Mouse (Mus musculus): ENCODE data around the gene Fam173a. TPM values are rescaled to one million over a fixed set of nuclear protein-coding genes. Genes with fewer than 3 reads are reported as not detected.

The Fam173a gene
- polyA plus RNA-seq (2014; fragmentation: Nextera tagmentation; extraction: Ambion mirVana), result 89.0 and 103 TPM in 2 replicates

DNA sequence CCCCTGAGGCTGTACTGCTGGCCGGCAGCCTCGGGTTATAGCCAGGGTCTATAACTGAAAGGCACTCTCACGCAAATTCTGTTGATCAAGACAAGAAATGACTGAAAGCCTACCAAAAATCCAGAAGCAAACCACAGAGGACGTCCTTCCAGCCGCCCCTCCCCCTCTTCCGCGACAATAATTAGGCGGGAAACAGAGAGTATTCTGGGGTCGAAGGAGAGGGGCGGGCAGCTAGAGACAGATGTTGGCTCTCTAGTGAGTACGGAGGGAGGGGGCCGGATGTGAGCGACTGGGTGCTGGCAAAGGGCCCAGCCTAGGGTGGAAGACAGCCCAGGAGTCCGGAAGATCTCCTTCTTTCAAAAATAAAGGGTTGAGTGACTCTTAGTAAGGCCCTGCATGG is at the start of gene Fam173a:
Gene Fam173a, minus strand, starts transcription at position 287 of the 400 bp plus-strand sequence.
- DNase-seq (peak; percentile 73), ATAC-seq (ENCODE audit: low FRiP score, low TSS enrichment) (peak; percentile 24; the same call in 1 of the 2 replicates)
- under 1% methylated on average over 14 of the region's 14 CpGs for WGBS
- H3K9me3 ChIP-seq (ENCODE audit: control insufficient read depth, low read length), result no peaks in the 10 kb centered on the region
- no peaks in the 10 kb centered on the region for H3K27me3 ChIP-seq (ENCODE audit: control insufficient read depth, insufficient read depth, low read length)
- peak within 1 kb of the TSS; percentile 91 for H3K27ac ChIP-seq (replicated peaks; ENCODE audit: low read depth, low read length)
- H3K4me2 ChIP-seq (ENCODE audit: low read length), result peak within 1 kb of the TSS; percentile 91
- peaks cover 46% of the 10 kb centered on the region for H3K4me1 ChIP-seq (ENCODE audit: control insufficient read depth, insufficient read depth, low read length)
- peak within 1 kb of the TSS; percentile 76 for H3K9ac ChIP-seq (replicated peaks; ENCODE audit: low read length)
- peak within 1 kb of the TSS; percentile 73 for H3K4me3 ChIP-seq (replicated peaks; ENCODE audit: low read depth, low read length)
- peaks cover 13% of the 10 kb centered on the region for H3K36me3 ChIP-seq (ENCODE audit: control insufficient read depth, insufficient read depth, low read length)

DNA sequence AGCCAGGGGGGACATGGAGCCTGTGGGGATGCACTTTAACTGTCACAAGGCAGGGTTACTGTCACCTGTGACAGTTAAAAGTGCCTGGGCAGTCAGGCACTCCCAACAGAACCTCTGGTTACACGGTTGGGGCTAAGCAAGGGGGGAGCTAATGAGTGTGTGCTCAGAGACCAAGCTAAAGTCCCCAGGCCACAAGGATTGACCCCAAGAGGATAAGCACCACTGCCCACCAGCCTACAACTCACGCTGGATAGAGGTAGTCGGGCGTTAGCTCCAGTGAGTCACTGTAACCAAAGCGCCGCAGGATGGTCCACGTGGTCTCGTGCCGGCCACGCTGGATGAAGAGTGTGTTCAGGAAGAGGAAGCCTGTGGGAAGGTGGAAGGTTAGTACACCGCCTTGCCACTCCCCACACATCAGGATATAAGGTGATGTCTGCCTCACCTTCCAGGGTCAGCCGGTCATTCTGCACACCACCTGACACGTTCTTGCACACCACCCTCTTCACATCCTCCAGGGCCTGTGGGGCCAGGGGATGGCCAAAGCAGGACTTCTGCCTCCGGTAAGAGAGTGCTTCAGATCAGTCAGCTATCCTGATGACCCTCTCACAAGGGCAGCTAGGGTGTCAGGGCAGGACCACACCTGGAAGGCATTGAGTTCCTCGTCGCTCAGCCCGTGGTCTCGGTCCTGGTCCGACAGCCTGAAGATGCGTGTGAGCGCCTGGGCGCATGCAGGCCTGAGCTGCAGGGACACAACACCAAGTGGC is 48.6 kb upstream of the Fam173a start, which contains the start of gene Gm20683:
Gene Gm20683, minus strand, starts transcription at position 647 of the 764 bp plus-strand sequence.
- Histone ChIP-seq H3K9me3 (ENCODE audit: control insufficient read depth, low read length) (no peaks in the 10 kb centered on the region), H3K27ac (replicated peaks; ENCODE audit: low read depth, low read length) (no peak within 1 kb of the TSS), H3K9ac (replicated peaks; ENCODE audit: low read length) (no peak within 1 kb of the TSS), H3K4me1 (ENCODE audit: control insufficient read depth, insufficient read depth, low read length) (peaks cover 32% of the 10 kb centered on the region), H3K4me3 (replicated peaks; ENCODE audit: low read depth, low read length) (no peak within 1 kb of the TSS), H3K36me3 (ENCODE audit: control insufficient read depth, insufficient read depth, low read length) (peaks cover 50% of the 10 kb centered on the region), H3K27me3 (ENCODE audit: control insufficient read depth, insufficient read depth, low read length) (no peaks in the 10 kb centered on the region), H3K4me2 (ENCODE audit: low read length) (no peak within 1 kb of the TSS)
- ATAC-seq (ENCODE audit: low FRiP score, low TSS enrichment) (no peak), DNase-seq (no peak)
- 95% methylated on average over 22 of the region's 22 CpGs for WGBS

DNA sequence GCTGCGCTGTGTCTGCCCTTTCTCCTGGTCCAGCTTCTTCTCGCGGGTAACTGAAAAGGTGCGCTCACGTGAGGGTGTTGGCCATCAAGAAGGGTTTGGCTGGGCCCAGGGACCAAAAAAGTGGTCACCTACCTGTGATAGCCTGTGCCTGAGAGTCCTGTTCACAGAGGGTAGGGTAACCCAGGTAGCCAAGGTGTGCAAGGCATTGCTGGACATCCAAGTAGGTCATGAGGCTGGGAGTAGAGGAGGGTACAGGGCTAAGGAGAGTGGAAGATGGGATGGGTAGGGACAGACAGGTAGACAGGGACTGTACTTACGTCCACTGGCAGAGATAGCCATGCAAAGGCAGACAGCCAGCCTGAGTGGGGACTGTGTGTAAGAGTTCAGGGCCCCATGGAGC is 47.8 kb upstream of the Fam173a start:
- Histone ChIP-seq H3K4me3 (replicated peaks; ENCODE audit: low read depth, low read length) (no peak overlapping the region), H3K4me2 (ENCODE audit: low read length) (no peak overlapping the region), H3K36me3 (ENCODE audit: control insufficient read depth, insufficient read depth, low read length) (peaks cover 47% of the 10 kb centered on the region), H3K9me3 (ENCODE audit: control insufficient read depth, low read length) (no peaks in the 10 kb centered on the region), H3K4me1 (ENCODE audit: control insufficient read depth, insufficient read depth, low read length) (peaks cover 40% of the 10 kb centered on the region), H3K27ac (replicated peaks; ENCODE audit: low read depth, low read length) (no peak overlapping the region), H3K27me3 (ENCODE audit: control insufficient read depth, insufficient read depth, low read length) (no peaks in the 10 kb centered on the region), H3K9ac (replicated peaks; ENCODE audit: low read length) (no peak overlapping the region)
- no peak for ATAC-seq (ENCODE audit: low FRiP score, low TSS enrichment)
- no peak for DNase-seq
- WGBS, result 97% methylated on average over 6 of the region's 6 CpGs

DNA sequence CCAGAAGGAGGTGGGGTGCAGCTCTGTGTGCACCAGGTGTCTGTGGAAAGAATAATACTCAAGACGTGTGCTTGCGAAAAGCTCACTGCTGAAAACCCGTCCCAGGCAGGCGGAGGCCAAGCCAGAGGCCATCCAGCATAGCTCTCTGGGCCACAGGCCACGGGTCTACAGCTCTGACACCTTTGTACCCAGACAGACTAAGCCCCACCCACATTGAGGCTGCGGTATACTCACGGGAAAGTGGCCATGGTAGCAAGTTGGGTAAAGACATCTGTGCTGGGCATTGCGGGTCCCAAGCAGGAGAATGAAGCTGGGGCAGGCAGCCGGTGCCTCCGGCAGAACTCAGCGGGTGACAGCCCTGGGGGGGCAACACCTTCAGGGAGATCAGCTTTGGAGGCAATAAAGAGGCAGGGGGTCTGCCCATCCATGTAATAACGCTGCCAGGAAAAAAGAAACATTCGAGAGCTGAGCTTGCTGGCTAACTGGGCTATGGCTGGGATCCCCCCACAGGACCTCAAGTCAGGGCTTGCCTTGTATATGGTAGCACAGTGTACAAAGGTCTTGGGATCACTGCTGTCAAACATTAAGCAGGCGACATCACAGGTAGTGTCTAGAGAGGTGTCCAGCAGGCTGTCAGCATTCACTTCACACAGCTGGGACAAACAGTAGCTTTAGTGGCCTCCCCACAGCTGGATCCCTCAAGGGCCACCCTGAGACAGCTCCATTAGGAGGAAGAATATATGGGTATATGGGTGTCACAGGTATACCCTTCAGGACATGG is 46.9 kb upstream of the Fam173a start:
- Histone ChIP-seq H3K27me3 (ENCODE audit: control insufficient read depth, insufficient read depth, low read length) (no peaks in the 10 kb centered on the region), H3K27ac (replicated peaks; ENCODE audit: low read depth, low read length) (no peak overlapping the region), H3K4me1 (ENCODE audit: control insufficient read depth, insufficient read depth, low read length) (peaks cover 45% of the 10 kb centered on the region), H3K9me3 (ENCODE audit: control insufficient read depth, low read length) (no peaks in the 10 kb centered on the region), H3K4me3 (replicated peaks; ENCODE audit: low read depth, low read length) (no peak overlapping the region), H3K36me3 (ENCODE audit: control insufficient read depth, insufficient read depth, low read length) (peaks cover 51% of the 10 kb centered on the region), H3K9ac (replicated peaks; ENCODE audit: low read length) (no peak overlapping the region), H3K4me2 (ENCODE audit: low read length) (no peak overlapping the region)
- DNase-seq, result no peak
- no peak for ATAC-seq (ENCODE audit: low FRiP score, low TSS enrichment)
- 85% methylated on average over 14 of the region's 14 CpGs for WGBS

DNA sequence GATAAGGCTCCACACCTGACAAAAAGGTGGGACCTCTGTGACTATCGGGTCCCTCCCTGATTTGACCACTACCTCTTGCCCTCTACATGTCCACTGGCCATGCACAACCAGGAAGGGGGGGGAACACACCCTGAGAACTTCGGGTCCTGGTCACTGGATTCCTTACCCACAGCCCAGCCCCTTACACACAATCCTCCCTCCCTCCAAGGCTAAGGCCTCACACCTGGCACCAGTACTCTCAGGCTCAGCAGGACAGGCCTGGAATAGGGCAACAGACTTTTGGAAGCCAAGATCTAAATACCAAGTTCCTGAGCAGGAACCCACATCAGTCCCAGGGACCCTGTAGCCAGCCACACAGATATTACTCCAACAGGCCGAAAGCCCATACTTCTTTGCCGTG is 46.2 kb upstream of the Fam173a start:
- H3K4me1 ChIP-seq (ENCODE audit: control insufficient read depth, insufficient read depth, low read length), result peaks cover 51% of the 10 kb centered on the region
- H3K9me3 ChIP-seq (ENCODE audit: control insufficient read depth, low read length), result no peaks in the 10 kb centered on the region

DNA sequence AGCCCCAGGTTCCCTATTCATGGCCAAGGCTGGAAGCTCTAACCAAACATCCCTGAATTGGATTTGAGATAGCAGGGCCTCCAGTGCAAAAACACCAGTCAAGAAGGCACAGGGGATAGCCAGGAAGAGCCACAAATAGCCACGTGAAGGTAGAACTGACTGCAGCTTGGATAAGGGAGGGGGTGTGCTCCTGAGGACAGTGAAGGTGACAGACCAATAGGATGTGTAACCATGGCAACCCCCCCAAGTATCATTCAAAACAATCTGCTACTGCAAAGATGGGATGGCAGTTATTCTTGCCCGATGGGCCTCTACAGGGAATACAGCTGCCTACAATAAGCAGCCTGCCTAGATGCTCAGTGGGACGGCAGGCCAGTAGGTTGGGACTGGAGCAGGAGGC is 44.8 kb upstream of the Fam173a start:
- H3K9me3 ChIP-seq (ENCODE audit: control insufficient read depth, low read length), result no peaks in the 10 kb centered on the region
- H3K36me3 ChIP-seq (ENCODE audit: control insufficient read depth, insufficient read depth, low read length), result peaks cover 51% of the 10 kb centered on the region
- DNase-seq (peak; percentile 57), ATAC-seq (ENCODE audit: low FRiP score, low TSS enrichment) (no peak)
- peak overlapping the region; percentile 84 for H3K27ac ChIP-seq (replicated peaks; ENCODE audit: low read depth, low read length)
- no peaks in the 10 kb centered on the region for H3K27me3 ChIP-seq (ENCODE audit: control insufficient read depth, insufficient read depth, low read length)
- 13% methylated on average over 3 of the region's 3 CpGs for WGBS
- peak overlapping the region; percentile 75 for H3K4me2 ChIP-seq (ENCODE audit: low read length)
- peak overlapping the region; percentile 78; the same call in 1 of the 2 replicates for H3K9ac ChIP-seq (replicated peaks; ENCODE audit: low read length)
- no peak overlapping the region for H3K4me3 ChIP-seq (replicated peaks; ENCODE audit: low read depth, low read length)
- H3K4me1 ChIP-seq (ENCODE audit: control insufficient read depth, insufficient read depth, low read length), result peaks cover 46% of the 10 kb centered on the region

More for the DNA sequence above, 46.2 kb upstream of the Fam173a start:
- no peak overlapping the region for H3K4me3 ChIP-seq (replicated peaks; ENCODE audit: low read depth, low read length)
- no peak overlapping the region for H3K9ac ChIP-seq (replicated peaks; ENCODE audit: low read length)
- no peaks in the 10 kb centered on the region for H3K27me3 ChIP-seq (ENCODE audit: control insufficient read depth, insufficient read depth, low read length)
- no peak for ATAC-seq (ENCODE audit: low FRiP score, low TSS enrichment)
- DNase-seq, result no peak
- no peak overlapping the region for H3K4me2 ChIP-seq (ENCODE audit: low read length)
- H3K27ac ChIP-seq (replicated peaks; ENCODE audit: low read depth, low read length), result no peak overlapping the region
- H3K36me3 ChIP-seq (ENCODE audit: control insufficient read depth, insufficient read depth, low read length), result peaks cover 53% of the 10 kb centered on the region
- 93% methylated on average over 4 of the region's 4 CpGs for WGBS

DNA sequence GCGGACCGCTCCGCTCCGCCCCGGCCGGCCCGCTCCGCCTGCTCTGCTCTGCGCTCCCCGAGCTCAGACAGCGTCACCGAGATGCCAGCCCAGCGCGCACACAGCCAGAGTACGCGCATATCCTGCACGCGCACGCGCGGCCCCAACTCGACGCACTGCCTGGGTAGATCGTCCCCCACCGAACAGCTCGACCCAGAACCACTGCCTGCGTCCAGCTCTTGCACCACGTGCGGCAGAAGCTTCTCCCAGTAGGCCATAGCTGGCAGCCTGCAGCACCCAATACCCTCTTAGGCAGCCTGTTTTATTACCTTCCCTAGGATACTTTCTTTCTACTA is 44.3 kb upstream of the Fam173a start, which contains the start of gene Rhbdl1:
Gene Rhbdl1, minus strand, starts transcription at position 220 of the 335 bp plus-strand sequence.
- DNase-seq, result peak; percentile 89
- Histone ChIP-seq H3K4me2 (ENCODE audit: low read length) (peak within 1 kb of the TSS; percentile 75), H3K36me3 (ENCODE audit: control insufficient read depth, insufficient read depth, low read length) (peaks cover 46% of the 10 kb centered on the region), H3K27ac (replicated peaks; ENCODE audit: low read depth, low read length) (peak within 1 kb of the TSS; percentile 84), H3K4me1 (ENCODE audit: control insufficient read depth, insufficient read depth, low read length) (peaks cover 49% of the 10 kb centered on the region), H3K9ac (replicated peaks; ENCODE audit: low read length) (peak within 1 kb of the TSS; percentile 78), H3K4me3 (replicated peaks; ENCODE audit: low read depth, low read length) (peak within 1 kb of the TSS; percentile 47), H3K27me3 (ENCODE audit: control insufficient read depth, insufficient read depth, low read length) (no peaks in the 10 kb centered on the region), H3K9me3 (ENCODE audit: control insufficient read depth, low read length) (no peaks in the 10 kb centered on the region)
- peak; percentile 26; the same call in 1 of the 2 replicates for ATAC-seq (ENCODE audit: low FRiP score, low TSS enrichment)
- 2% methylated on average over 29 of the region's 29 CpGs for WGBS

DNA sequence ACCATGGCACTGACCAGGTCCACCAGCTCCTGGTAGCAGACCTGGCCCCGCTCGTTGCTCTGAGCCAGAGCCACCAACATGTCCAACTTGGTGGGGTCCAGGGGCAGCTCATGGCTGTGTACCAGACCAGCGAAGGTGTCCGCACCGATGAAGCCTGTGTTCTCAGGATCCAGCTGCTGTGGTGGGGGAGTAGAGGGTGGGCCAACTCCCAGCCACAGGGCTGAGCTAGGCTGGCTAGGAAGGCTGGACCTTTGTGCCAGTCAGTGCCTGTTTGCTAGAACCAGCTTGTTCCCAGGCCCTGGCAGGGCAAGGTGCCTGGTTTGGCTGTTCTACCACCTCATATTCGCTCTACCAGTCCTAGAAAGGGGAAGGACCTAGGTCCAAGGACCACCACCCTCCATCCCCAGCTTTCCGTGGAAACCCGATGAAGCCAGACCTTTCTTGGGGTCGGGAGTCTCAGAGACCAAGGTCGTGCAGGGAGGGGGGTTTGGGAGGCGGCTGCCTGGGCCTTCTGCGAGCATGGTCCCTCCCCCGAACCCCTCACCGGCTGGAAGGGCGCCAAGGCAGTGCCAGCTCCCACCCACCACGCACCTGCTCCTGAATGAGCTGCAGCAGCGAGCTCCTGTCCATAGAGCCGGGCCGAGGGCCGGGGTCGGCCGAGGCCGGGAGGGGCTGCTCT is 43.8 kb upstream of the Fam173a start:
- peak overlapping the region; percentile 84 for H3K27ac ChIP-seq (replicated peaks; ENCODE audit: low read depth, low read length)
- no peaks in the 10 kb centered on the region for H3K9me3 ChIP-seq (ENCODE audit: control insufficient read depth, low read length)
- 24% methylated on average over 23 of the region's 23 CpGs for WGBS

More for the DNA sequence above, 43.8 kb upstream of the Fam173a start:
- H3K9ac ChIP-seq (replicated peaks; ENCODE audit: low read length), result peak overlapping the region; percentile 78
- H3K4me2 ChIP-seq (ENCODE audit: low read length), result peak overlapping the region; percentile 75
- ATAC-seq (ENCODE audit: low FRiP score, low TSS enrichment) (no peak), DNase-seq (no peak)
- H3K36me3 ChIP-seq (ENCODE audit: control insufficient read depth, insufficient read depth, low read length), result peaks cover 43% of the 10 kb centered on the region
- no peaks in the 10 kb centered on the region for H3K27me3 ChIP-seq (ENCODE audit: control insufficient read depth, insufficient read depth, low read length)
- H3K4me1 ChIP-seq (ENCODE audit: control insufficient read depth, insufficient read depth, low read length), result peaks cover 54% of the 10 kb centered on the region
- peak overlapping the region; percentile 47 for H3K4me3 ChIP-seq (replicated peaks; ENCODE audit: low read depth, low read length)
